Mouse (Mus musculus): Measurements from ENCODE around the gene Nufip1.
A peak's percentile ranks its signal among the peaks of the same experiment; 100 is the strongest.

Gene Nufip1

DNA sequence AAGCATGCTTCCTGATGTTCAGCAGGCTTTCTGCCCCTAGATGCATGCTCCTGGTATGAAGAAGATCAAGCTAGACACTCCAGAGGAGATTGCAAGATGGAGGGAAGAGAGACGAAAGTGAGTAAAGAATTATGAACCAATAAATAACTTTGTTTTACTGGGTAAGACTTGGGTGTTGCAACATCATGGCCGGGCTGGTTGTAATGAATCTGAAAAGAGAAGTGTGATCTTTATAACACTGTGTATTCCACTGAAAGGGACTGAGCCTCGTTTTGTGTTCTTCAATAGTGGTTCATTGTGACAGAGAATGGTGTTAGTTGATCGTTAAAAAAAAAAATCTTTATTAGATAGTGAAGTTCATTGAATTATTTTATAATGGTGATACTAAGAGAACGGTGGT is 5.1 kb downstream of the Nufip1 start:
- DNase-seq (ENCODE audit: low read depth, low spot score), result no peak
- peaks cover 8% of the 10 kb centered on the region; the same call in 1 of the 2 replicates for H3K36me3 ChIP-seq (ENCODE audit: control insufficient read depth, insufficient read depth, low read length, poor library complexity, severe bottlenecking)

DNA sequence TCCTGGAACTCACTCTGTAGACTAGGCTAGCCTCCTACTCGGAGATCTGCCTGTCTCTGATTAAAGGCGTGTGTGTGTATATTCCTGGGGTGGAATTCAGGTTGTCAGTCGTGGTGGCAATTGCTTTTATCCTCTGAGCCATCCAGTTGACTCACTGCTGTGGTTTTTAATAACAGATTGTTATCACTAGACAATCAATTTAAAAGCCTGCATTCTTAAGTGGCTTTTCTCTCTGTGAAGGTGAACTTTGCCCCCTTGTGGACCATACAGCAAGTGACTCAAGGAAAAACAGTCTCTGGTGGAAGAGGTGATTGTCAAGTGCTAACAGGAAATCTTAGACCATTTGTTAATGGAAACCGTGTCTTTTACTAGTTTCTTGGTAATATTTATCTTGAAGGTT is 8.3 kb downstream of the Nufip1 start:
- DNase-seq (ENCODE audit: low read depth, low spot score), result peak; percentile 24
- H3K36me3 ChIP-seq (ENCODE audit: control insufficient read depth, insufficient read depth, low read length, poor library complexity, severe bottlenecking), result peaks cover 10% of the 10 kb centered on the region; the same call in 1 of the 2 replicates
- no peaks in the 10 kb centered on the region for H3K27me3 ChIP-seq (ENCODE audit: control insufficient read depth, insufficient read depth, low read length, poor library complexity, severe bottlenecking)

More for the DNA sequence above, 5.1 kb downstream of the Nufip1 start:
- no peaks in the 10 kb centered on the region for H3K27me3 ChIP-seq (ENCODE audit: control insufficient read depth, insufficient read depth, low read length, poor library complexity, severe bottlenecking)

DNA sequence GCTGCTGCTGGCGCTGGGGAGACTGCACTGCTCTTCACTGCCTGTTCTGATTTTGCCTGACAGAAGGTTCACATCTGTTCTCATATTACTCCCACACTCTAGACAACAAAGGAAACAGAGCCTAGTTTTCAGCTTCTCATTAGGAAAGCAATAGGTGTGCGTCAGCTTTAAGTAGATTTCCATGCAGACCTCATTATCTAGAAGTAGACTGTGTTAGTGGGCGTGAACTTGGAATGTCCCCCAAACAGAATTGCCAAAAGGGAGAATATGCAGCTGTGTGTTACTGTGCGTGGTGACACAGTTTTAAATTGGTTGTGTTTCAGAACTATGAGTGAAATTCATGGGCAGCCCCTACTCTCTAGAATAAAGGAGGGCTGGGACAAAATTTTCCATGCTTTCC is 9.8 kb downstream of the Nufip1 start:
- DNase-seq (ENCODE audit: low read depth, low spot score), result no peak
- Histone ChIP-seq H3K27me3 (ENCODE audit: control insufficient read depth, insufficient read depth, low read length, poor library complexity, severe bottlenecking) (no peaks in the 10 kb centered on the region), H3K36me3 (ENCODE audit: control insufficient read depth, insufficient read depth, low read length, poor library complexity, severe bottlenecking) (peaks cover 10% of the 10 kb centered on the region; the same call in 1 of the 2 replicates)

DNA sequence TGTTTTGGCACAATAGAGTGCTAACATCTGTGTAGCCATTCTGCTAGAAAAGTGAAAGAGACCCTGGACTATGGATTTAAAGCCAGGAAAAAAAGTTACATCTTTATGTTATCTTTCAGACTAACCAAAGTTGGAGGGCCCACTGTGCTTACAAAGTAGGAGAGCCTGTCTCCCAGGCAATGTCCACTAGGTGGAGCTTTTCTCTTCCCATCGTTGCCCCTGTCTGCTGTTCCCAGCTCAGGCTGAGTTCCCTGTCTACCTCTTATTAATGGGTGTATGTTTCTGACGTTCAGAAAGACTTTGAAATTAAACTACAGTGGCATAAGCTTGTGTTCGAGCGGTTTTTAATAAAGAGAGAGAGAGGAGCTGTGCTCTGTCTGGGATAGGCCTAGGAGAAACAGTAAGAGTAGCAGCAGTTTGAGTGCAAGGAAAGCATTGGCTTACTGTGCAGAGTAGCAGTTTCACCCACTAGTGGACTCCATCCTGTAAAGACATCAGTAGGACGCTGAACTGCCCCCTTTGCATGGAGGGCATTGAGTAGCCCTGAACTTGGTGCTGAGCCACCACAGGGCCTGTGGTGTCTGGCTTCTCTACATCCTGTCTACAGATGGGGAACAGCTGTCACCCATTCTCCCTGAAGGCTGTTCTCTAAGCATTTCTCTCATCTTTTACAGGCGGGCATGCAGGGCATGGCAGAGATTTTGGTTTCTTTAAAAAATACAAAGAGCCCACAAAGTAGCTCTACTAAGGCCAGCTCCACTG is 11.4 kb downstream of the Nufip1 start:
- DNase-seq (ENCODE audit: low read depth, low spot score), result peak; percentile 48
- Histone ChIP-seq H3K27me3 (ENCODE audit: control insufficient read depth, insufficient read depth, low read length, poor library complexity, severe bottlenecking) (no peaks in the 10 kb centered on the region), H3K36me3 (ENCODE audit: control insufficient read depth, insufficient read depth, low read length, poor library complexity, severe bottlenecking) (peaks cover 9% of the 10 kb centered on the region; the same call in 1 of the 2 replicates)

DNA sequence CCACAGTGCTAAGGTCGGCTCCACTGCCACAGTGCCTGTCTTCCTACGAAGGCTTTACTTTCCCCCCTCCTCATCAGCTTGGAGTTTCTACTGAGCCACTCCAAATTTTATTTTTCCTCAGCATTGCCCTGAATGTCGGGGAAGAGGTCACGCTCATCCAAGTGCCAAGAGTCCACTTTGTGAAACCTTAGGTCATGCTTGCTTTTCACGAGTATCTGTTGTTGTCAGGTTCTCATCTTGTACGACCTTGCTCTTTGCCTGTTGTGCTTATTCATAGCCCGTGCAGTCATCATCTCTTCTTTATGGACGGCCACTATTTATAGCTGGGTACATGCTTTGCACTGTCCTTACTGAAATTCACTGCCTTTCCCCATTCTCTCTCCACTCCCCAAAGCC is 12.0 kb downstream of the Nufip1 start:
- no peak for DNase-seq (ENCODE audit: low read depth, low spot score)
- H3K36me3 ChIP-seq (ENCODE audit: control insufficient read depth, insufficient read depth, low read length, poor library complexity, severe bottlenecking), result peaks cover 9% of the 10 kb centered on the region; the same call in 1 of the 2 replicates
- H3K27me3 ChIP-seq (ENCODE audit: control insufficient read depth, insufficient read depth, low read length, poor library complexity, severe bottlenecking), result no peaks in the 10 kb centered on the region

DNA sequence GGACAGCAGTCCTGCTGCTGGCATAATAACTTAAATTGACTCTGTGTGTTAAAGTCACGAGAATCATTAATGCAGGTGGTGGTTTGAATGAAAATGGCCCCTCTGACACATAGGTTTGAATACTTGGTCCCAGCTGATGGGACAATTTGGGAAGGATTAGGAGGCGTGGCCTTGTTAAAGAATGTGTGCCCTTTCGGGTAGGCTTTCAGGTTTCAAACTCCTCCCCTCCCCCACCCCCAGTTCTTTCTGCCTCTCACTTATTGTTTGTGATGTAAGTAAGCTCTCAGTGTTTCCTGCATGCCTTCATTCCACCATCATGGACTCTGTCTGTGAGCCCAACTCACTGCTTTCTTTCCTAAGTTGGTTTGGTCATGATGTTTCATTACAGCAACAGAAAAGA is 16.6 kb downstream of the Nufip1 start:
- peaks cover 6% of the 10 kb centered on the region for H3K36me3 ChIP-seq (ENCODE audit: control insufficient read depth, insufficient read depth, low read length, poor library complexity, severe bottlenecking)
- no peaks in the 10 kb centered on the region for H3K27me3 ChIP-seq (ENCODE audit: control insufficient read depth, insufficient read depth, low read length, poor library complexity, severe bottlenecking)
- no peak for DNase-seq (ENCODE audit: low read depth, low spot score)

DNA sequence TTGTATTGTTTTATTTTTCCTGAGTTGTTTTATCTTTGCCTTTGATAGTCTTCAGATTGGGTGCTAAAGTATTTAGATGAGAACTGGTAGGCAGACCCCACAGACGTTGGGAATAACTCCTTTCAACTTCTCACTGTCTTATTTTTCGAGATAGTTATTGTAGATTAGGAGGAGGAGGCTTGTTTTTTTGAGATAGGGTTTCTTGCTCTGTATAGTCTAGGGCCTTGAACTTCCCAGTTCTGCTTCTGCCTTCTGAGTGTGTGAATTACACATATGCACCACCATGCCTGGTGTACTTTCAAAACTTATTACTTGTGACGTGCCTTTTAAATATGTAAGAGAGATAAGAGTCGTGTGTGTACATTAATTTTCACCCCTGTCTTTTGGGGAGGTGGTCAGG is 17.5 kb downstream of the Nufip1 start:
- H3K27me3 ChIP-seq (ENCODE audit: control insufficient read depth, insufficient read depth, low read length, poor library complexity, severe bottlenecking), result no peaks in the 10 kb centered on the region
- H3K36me3 ChIP-seq (ENCODE audit: control insufficient read depth, insufficient read depth, low read length, poor library complexity, severe bottlenecking), result peaks cover 6% of the 10 kb centered on the region
- no peak for DNase-seq (ENCODE audit: low read depth, low spot score)

DNA sequence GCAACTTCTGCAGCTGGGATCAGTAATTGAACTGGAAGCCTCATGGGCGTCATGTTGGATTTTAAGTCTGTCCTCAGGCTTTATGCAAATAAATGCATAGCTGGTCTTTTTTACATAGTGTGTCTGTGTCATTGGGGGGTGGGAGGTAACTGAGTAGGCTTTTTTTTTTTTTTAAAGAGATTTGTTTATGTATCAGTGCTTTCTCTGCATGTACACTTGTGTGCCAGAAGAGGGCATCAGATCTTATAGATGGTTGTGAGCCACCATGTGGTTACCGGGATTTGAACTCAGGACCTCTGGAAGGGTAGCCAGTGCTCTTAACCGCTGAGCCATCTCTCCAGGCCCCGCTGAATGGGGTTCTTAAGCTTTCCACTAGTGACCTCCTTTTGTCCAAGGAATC is 24.3 kb downstream of the Nufip1 start:
- no peak for DNase-seq (ENCODE audit: low read depth, low spot score)
- Histone ChIP-seq H3K36me3 (ENCODE audit: control insufficient read depth, insufficient read depth, low read length, poor library complexity, severe bottlenecking) (peaks cover 6% of the 10 kb centered on the region), H3K27me3 (ENCODE audit: control insufficient read depth, insufficient read depth, low read length, poor library complexity, severe bottlenecking) (no peaks in the 10 kb centered on the region)

DNA sequence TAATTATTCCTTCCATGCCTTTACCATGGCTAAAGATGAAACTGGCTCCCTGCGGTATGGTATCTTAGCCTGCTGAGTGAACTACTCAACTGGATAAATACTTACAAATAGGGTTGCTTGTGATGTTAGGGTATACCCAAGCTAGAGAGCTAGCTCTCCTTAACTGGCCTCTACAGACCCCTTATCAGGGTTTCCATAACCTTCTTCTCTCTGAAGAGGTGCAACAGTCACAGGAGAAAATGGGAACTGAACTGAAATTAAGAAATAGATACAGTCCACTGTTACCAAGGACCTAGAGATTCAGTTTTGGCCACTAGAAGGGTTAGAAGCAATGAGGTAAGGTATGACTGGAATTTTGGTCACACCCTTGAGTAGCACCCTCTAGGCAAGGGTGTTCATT is 34.6 kb downstream of the Nufip1 start:
- Histone ChIP-seq H3K36me3 (ENCODE audit: control insufficient read depth, insufficient read depth, low read length, poor library complexity, severe bottlenecking) (no peaks in the 10 kb centered on the region), H3K27me3 (ENCODE audit: control insufficient read depth, insufficient read depth, low read length, poor library complexity, severe bottlenecking) (0 out of 2 replicates have a peak, but pooled peaks cover 1% of the 10 kb centered on the region)
- no peak for DNase-seq (ENCODE audit: low read depth, low spot score)

DNA sequence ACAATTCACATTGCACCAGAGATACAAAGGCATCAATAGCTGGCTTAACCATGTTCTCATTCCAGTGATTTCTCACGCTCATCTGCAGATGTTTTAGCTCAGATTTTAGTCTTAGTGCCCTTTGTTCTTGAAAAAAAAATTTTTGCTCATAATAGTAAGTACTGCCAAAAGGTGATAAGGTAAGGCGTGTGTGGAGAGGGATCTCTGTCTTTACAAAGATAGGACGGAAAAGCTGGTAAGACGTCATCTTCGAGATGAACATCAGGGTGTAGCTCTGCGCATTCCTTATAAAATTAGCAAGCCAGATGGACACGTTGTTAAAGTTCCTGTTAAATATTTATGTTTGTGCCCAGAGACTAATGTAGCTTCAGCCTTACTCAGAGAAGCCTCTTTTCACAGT is 35.2 kb downstream of the Nufip1 start:
- H3K36me3 ChIP-seq (ENCODE audit: control insufficient read depth, insufficient read depth, low read length, poor library complexity, severe bottlenecking), result no peaks in the 10 kb centered on the region
- DNase-seq (ENCODE audit: low read depth, low spot score), result no peak

DNA sequence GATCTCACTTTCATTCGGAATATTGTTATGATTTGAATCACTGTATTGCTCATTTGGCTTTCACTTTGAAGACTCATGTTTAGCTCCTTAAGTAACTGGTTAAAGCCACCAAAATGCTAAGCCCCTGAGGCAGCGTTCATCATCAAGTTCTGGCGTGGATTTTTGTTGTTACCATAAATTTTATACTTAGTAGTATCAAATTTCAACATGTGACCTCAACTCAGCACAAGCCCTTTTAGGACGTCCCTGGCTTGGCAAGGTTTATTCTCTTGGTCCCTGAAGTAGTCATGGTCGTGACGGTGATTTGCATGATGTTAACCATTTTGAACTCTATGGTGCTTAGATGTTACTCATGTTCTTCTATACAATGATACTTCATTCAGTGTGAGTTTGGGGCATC is 36.4 kb downstream of the Nufip1 start:
- DNase-seq (ENCODE audit: low read depth, low spot score), result no peak
- Histone ChIP-seq H3K27me3 (ENCODE audit: control insufficient read depth, insufficient read depth, low read length, poor library complexity, severe bottlenecking) (0 out of 2 replicates have a peak, but pooled peaks cover 1% of the 10 kb centered on the region), H3K36me3 (ENCODE audit: control insufficient read depth, insufficient read depth, low read length, poor library complexity, severe bottlenecking) (no peaks in the 10 kb centered on the region)

More for the DNA sequence above, 35.2 kb downstream of the Nufip1 start:
- H3K27me3 ChIP-seq (ENCODE audit: control insufficient read depth, insufficient read depth, low read length, poor library complexity, severe bottlenecking), result 0 out of 2 replicates have a peak, but pooled peaks cover 1% of the 10 kb centered on the region

DNA sequence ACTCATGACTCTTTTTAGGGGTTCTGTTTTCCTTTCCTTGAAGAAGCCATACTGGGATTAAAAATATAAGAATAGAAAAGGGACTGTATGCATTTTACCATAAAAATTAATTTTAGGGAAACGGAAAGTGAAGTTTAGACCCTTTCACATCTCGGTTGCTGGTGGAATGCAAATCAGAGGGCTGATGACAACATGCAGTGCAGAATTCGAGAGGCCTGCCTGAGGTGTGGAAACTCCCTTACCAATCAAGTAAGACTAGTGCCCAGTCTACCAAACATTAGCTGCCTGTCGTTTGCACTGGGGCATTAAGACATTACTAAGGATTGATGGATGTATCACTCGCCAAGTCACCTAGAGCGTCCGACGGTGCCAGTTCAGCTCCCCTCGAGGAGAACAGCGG is 37.6 kb downstream of the Nufip1 start:
- 0 out of 2 replicates have a peak, but pooled peaks cover 1% of the 10 kb centered on the region for H3K27me3 ChIP-seq (ENCODE audit: control insufficient read depth, insufficient read depth, low read length, poor library complexity, severe bottlenecking)
- DNase-seq (ENCODE audit: low read depth, low spot score), result no peak

DNA sequence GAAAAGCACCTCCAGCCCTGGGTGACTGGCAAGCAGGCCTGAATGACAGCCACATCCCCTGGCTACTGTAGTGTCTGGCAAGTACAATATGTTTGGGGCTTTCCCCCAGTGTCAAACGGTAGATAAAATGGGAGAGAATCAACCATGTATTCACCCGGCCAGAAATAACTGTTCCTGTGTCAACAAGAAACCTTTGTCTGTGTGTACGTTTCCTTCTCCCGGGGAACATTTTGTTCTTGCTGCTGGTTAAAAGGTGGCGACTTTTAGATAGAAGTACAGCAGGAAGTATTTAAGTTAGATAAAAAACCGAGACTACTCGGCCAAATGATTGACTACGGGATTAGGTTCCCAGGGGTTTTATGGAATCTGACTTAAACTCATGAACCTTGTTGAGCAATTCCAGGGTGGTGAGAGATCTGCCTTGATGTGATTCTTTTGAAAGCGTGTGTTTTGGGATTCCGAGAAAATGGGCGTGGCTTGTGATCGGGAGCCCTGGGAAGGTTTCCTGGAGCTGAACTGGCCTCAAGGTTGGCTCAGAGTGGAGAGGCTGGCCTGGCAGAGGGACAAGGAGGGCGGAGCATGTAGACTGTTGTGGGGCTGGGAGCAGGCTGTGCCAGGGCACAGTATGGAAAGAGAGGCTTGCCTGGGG is 39.0 kb downstream of the Nufip1 start:
- H3K36me3 ChIP-seq (ENCODE audit: control insufficient read depth, insufficient read depth, low read length, poor library complexity, severe bottlenecking), result no peaks in the 10 kb centered on the region
- H3K27me3 ChIP-seq (ENCODE audit: control insufficient read depth, insufficient read depth, low read length, poor library complexity, severe bottlenecking), result 0 out of 2 replicates have a peak, but pooled peaks cover 1% of the 10 kb centered on the region
- no peak for DNase-seq (ENCODE audit: low read depth, low spot score)

More for the DNA sequence above, 37.6 kb downstream of the Nufip1 start:
- no peaks in the 10 kb centered on the region for H3K36me3 ChIP-seq (ENCODE audit: control insufficient read depth, insufficient read depth, low read length, poor library complexity, severe bottlenecking)

DNA sequence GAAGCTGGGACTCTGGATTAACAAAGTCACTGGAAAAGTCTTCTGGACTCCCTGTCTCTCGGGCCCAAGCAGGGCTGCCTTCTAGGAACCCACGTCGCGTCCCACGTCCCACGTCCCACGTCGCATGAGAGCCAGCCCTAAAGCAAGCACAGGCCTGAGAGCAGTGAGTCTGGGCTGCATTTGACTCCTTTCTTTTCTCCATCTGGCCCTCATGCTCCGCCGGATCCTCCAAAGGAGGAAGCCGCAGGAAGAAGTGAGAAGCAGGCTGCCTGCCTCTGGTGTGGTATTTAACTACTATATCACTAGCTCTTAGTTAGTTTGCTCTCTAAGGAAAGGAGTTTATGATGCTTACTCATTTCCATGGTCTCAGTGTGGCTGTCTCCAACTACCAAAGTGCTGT is 39.8 kb downstream of the Nufip1 start:
- H3K27me3 ChIP-seq (ENCODE audit: control insufficient read depth, insufficient read depth, low read length, poor library complexity, severe bottlenecking), result 0 out of 2 replicates have a peak, but pooled peaks cover 1% of the 10 kb centered on the region
- no peak for DNase-seq (ENCODE audit: low read depth, low spot score)
- no peaks in the 10 kb centered on the region for H3K36me3 ChIP-seq (ENCODE audit: control insufficient read depth, insufficient read depth, low read length, poor library complexity, severe bottlenecking)

DNA sequence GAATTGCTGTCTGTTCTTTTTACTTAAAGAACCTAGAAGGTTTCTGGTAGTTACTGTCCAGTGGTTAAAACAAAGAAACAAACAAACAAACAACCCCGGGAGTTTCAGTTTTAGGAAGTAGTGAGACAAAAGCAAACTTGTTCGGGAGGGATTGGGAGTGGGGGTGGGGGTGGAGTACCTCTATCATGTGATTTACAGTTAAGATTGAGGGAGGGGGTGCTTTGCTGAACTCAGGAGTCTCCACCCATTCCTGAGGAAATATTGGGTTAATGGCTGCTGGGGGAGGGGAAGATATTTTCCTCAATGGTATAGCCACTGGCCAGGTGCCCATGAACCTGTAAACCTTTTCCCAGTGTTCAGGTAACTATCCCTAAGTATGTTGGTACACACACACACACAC is 40.3 kb downstream of the Nufip1 start:
- DNase-seq (ENCODE audit: low read depth, low spot score), result no peak
- H3K27me3 ChIP-seq (ENCODE audit: control insufficient read depth, insufficient read depth, low read length, poor library complexity, severe bottlenecking), result 0 out of 2 replicates have a peak, but pooled peaks cover 1% of the 10 kb centered on the region
- no peaks in the 10 kb centered on the region for H3K36me3 ChIP-seq (ENCODE audit: control insufficient read depth, insufficient read depth, low read length, poor library complexity, severe bottlenecking)

All from splenic B cell, adult 2 months (primary cell).